Mouse (Mus musculus) CH12.LX (cell line): ENCODE measurements around the gene Picalm.

Experiments
- CTCF ChIP-seq, 2 experiments: IDR thresholded peaks in 1 of 2; conservative IDR thresholded peaks in 1 of 2; 2 replicates each; pipeline ENCODE4 v1.5.1; 2011 to 2012; ENCODE audit warnings: low read depth in 2 of 2, low read length in 2 of 2, improper control_type of control experiment in 1 of 2, inconsistent platforms in 1 of 2, mild to moderate bottlenecking in 1 of 2, moderate library complexity in 1 of 2
- EP300 ChIP-seq: IDR thresholded peaks from 2 replicates; pipeline ENCODE4 v1.6.1; 2011; ENCODE audit warnings: low read length, improper control_type of control experiment
- MAFK ChIP-seq: IDR thresholded peaks from 2 replicates; pipeline ENCODE4 v1.6.1; 2011; ENCODE audit warnings: low read length, improper control_type of control experiment; ENCODE audit not compliant: insufficient replicate concordance
- NELFE ChIP-seq: IDR thresholded peaks from 2 replicates; pipeline ENCODE4 v1.6.1; 2011; ENCODE audit warnings: low read depth, low read length, improper control_type of control experiment
- NRF1 ChIP-seq: IDR thresholded peaks from 2 replicates; pipeline ENCODE4 v1.6.1; 2014; ENCODE audit warnings: low read depth, mild to moderate bottlenecking, inconsistent platforms, low read length, improper control_type of control experiment, moderate library complexity
- POLR2A ChIP-seq: IDR thresholded peaks from 2 replicates; pipeline ENCODE4 v1.6.1; 2011; ENCODE audit warnings: low read depth, mild to moderate bottlenecking, improper control_type of control experiment, low read length
- TCF12 ChIP-seq: IDR thresholded peaks from 2 replicates; pipeline ENCODE4 v1.6.1; 2014; ENCODE audit warnings: low read depth, mild to moderate bottlenecking, inconsistent platforms, low read length, improper control_type of control experiment
- UBTF ChIP-seq: IDR thresholded peaks from 2 replicates; pipeline ENCODE4 v1.6.1; 2012; ENCODE audit warnings: low read depth, mild to moderate bottlenecking, inconsistent platforms, low read length, improper control_type of control experiment, moderate library complexity
- ZC3H11A ChIP-seq: IDR thresholded peaks from 2 replicates; pipeline ENCODE4 v1.6.1; 2012; ENCODE audit warnings: low read depth, mild to moderate bottlenecking, inconsistent platforms, low read length, improper control_type of control experiment
- ZKSCAN1 ChIP-seq: IDR thresholded peaks from 2 replicates; pipeline ENCODE4 v1.6.1; 2012; ENCODE audit warnings: low read depth, inconsistent platforms, low read length, improper control_type of control experiment, borderline replicate concordance
- ZNF384 ChIP-seq: IDR thresholded peaks from 2 replicates; pipeline ENCODE4 v1.6.1; 2012; ENCODE audit warnings: low read depth, low read length, improper control_type of control experiment, inconsistent platforms

DNA sequence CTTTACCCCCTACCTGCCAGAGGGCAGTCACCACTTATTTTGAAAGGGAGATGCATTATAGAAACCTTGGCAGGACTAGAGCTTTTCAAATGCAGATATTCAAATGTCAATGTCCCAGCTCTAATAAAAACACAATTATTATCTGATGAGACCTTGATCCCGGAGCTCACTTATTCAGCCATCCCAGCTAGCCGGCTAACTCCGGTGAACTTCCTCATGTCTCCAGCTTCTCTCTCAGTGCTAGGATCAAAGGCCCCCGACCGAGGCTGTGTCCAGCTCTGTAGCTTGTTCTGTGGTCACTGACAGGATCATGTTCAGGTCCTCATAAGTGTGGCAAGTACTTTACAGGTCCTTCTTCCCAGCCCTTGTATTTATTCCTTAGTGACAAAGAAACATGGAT is 34.9 kb upstream of the Picalm start:
- no peak for TF ChIP-seq CTCF (conservative IDR thresholded peaks at IDR 0.05 in 1 of 2, IDR thresholded peaks at IDR 0.05 in 1 of 2; ENCODE audit: low read depth in 2 of 2, low read length in 2 of 2)
- no peak for TF ChIP-seq ZKSCAN1
- no peak for TF ChIP-seq EP300
- TF ChIP-seq ZC3H11A = no peak
- TF ChIP-seq POLR2A = no peak
- no peak for TF ChIP-seq MAFK
- TF ChIP-seq UBTF = no peak
- TF ChIP-seq ZNF384 = no peak
- no peak for TF ChIP-seq TCF12
- no peak for TF ChIP-seq NRF1
- TF ChIP-seq NELFE = no peak
